Mouse (Mus musculus) macrophage (primary cell): Measurements from ENCODE around the gene Polh. TPM values are rescaled to one million over a fixed set of nuclear protein-coding genes. Genes with fewer than 3 reads are reported as not detected.

Experiments used
- H3K27ac ChIP-seq: fragments of 350-480 bp; formaldehyde crosslinking; 2 replicates; pipeline ENCODE4 v1.9.0; 2021
- H3K36me3 ChIP-seq: fragments of 350-480 bp; formaldehyde crosslinking; 2 replicates; pipeline ENCODE4 v1.9.0; 2021; ENCODE audit errors: inconsistent target
- H3K4me3 ChIP-seq: fragments of 350-480 bp; formaldehyde crosslinking; 2 replicates; pipeline ENCODE4 v1.9.0; 2021; ENCODE audit errors: inconsistent target
- H3K79me2 ChIP-seq: fragments of 350-480 bp; formaldehyde crosslinking; 2 replicates; pipeline ENCODE4 v1.9.0; 2021; ENCODE audit errors: inconsistent target
- WGBS: methylation state at CpG from one replicate; pipeline ENCODE4 v1.1.7; 2026; ENCODE audit warnings: inconsistent platforms; ENCODE audit not compliant: missing documents; 5-methylcytosine and 5-hydroxymethylcytosine counted together
- polyA plus RNA-seq: library from polyadenylated mRNA; stranded (reverse); fragments of 250-400 nt; gene quantifications from 3 replicates; pipeline ENCODE4 v1.2.4, GENCODE M21; 2018; ENCODE audit warnings: inconsistent platforms

Gene Polh
- polyA plus RNA-seq, 1 experiment from 2014 or later: 5.2 TPM

GRCm38 (mm10) chr17:46132862-46133261 lies 69.6 kb downstream of the Polh start:
- no peaks in the 10 kb centered on the region for H3K79me2 ChIP-seq
- 95% methylated on average over 8 of the region's 8 CpGs for WGBS
- H3K36me3 ChIP-seq: peaks cover 20% of the 10 kb centered on the region; the same call in 1 of the 2 replicates
- no peak overlapping the region for H3K27ac ChIP-seq
- H3K4me3 ChIP-seq: no peak overlapping the region

GRCm38 (mm10) chr17:46132058-46132718 lies 70.3 kb downstream of the Polh start:
- H3K36me3 ChIP-seq: peaks cover 26% of the 10 kb centered on the region; the same call in 1 of the 2 replicates
- H3K27ac ChIP-seq: no peak overlapping the region
- no peaks in the 10 kb centered on the region for H3K79me2 ChIP-seq
- 40% methylated on average over 12 of the region's 12 CpGs for WGBS
- H3K4me3 ChIP-seq: no peak overlapping the region

DNA sequence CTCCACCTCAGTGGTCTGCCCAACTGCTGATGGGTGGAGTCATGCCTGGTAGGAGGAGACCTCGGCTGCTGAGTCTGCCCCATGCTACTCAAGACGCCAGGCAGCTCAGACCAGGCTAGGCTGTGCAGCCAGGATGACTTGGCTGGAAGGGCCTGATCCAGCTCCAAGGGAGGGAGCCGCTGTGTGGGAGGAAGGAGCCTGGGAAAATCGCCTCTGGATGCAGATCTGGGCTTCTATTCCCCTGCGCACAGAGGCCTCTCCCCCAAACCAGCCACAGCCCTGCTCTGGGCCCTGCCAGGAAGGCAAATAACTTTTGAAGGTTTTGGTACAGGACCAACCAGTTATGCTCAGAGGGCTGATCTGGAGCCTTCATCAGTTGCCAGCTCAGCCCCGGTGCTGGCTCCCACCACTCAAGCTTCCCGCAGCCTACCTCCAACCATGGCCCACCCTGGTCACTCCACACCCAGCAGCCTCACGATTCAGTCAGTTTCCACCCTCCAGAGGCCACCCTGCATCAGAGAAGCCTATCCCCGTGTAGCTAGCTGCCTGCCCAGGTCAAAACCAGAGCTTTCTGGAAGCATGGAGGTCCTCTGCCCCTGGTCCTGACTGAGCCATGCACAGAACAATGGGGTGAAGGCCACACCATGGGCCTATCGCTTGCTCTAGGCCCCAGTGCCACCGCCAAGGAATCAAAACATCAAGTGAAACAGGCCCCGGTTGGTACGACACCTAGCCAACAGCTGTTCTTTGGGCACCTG lies 72.5 kb downstream of the Polh start:
- Histone ChIP-seq H3K79me2 (no peaks in the 10 kb centered on the region), H3K4me3 (no peak overlapping the region), H3K27ac (no peak overlapping the region), H3K36me3 (peaks cover 49% of the 10 kb centered on the region; the same call in 1 of the 2 replicates)
- 93% methylated on average over 13 of the region's 13 CpGs for WGBS

GRCm38 (mm10) chr17:46127814-46128493 lies 74.5 kb downstream of the Polh start:
- no peak overlapping the region for H3K27ac ChIP-seq
- H3K79me2 ChIP-seq: no peaks in the 10 kb centered on the region
- no peak overlapping the region for H3K4me3 ChIP-seq
- H3K36me3 ChIP-seq: peaks cover 69% of the 10 kb centered on the region
- WGBS: 97% methylated on average over 6 of the region's 6 CpGs

DNA sequence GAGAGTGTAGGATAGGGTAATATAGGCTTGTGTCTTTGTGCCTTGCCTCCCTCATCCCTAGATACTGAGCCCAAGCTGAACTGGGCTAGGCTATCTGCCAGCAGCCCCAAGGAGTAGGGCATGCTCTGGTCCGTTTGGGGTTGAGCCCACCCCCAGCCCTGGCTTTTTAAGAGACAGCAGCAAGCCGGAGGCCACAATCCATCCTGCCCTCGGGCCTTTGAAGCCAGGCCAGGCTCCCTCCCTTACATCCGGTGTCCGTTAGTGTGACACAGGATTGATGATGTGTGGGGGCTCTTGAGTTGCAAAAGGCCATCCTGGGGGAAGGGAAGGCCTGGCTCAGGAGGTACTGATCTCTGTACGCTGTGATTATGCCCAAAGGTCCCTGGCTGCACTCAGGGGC lies 75.8 kb downstream of the Polh start:
- Histone ChIP-seq H3K79me2 (no peaks in the 10 kb centered on the region), H3K27ac (no peak overlapping the region), H3K4me3 (no peak overlapping the region), H3K36me3 (peaks cover 75% of the 10 kb centered on the region)
- WGBS: 92% methylated on average over 6 of the region's 6 CpGs

DNA sequence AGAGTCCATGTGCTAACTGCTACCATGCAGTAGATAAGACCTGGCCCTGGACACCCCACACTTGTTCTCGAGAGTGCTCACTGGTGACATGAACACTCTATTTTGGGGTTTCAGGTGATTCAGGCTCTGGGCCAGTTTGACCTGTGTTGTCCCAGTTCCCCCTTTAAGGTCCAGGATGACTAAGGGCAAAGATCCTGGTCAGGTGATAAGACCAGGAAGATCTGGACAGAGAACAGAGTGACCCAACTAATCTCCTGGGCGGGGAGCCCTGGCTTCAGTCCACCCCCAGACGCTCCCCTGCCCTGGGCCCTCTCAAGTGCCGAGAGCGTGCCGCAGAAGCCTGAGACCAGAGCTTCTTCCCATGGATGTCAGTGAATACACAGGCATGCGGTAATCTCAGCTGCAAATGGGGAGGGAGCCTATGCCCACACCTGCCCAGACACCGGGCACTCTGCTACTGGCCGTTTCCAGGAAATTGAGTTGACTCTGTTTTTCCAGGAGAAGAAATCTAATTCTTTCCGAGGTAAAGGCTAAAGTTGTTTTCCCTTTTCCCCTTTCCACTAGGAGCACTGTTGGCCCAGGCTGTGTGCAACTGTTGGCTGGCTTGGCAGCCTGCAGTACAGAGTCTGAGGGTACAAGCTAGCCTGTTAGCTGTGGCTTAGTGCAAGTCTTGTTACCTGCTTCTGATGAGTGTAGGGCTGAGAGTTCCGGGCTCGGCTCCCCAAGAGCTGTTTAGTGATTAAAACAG lies 78.3 kb downstream of the Polh start:
- 96% methylated on average over 12 of the region's 12 CpGs for WGBS
- no peak overlapping the region for H3K27ac ChIP-seq
- H3K36me3 ChIP-seq: peaks cover 81% of the 10 kb centered on the region
- no peak overlapping the region for H3K4me3 ChIP-seq
- H3K79me2 ChIP-seq: no peaks in the 10 kb centered on the region

DNA sequence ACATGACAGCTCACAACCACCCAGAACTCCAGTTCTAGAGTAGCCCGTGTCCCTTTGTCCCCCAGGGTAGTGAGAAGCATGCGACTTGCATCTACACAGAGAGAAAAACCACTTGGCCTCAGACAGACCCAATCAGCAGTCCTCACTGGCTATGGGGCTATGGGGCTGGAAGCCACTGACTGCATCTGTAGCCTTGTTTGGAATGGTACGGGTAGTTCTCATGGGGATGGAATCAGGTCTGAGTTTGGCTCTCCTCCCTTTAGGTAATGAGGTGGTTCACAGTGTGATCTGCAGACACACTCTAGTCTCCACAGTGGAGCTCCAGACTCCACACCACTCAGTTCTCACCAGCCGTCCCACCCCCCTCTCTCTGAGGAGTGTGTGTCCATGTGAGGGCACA lies 79.2 kb downstream of the Polh start:
- Histone ChIP-seq H3K79me2 (no peaks in the 10 kb centered on the region), H3K36me3 (peaks cover 81% of the 10 kb centered on the region), H3K27ac (no peak overlapping the region), H3K4me3 (no peak overlapping the region)
- WGBS: 98% methylated on average over 4 of the region's 4 CpGs

DNA sequence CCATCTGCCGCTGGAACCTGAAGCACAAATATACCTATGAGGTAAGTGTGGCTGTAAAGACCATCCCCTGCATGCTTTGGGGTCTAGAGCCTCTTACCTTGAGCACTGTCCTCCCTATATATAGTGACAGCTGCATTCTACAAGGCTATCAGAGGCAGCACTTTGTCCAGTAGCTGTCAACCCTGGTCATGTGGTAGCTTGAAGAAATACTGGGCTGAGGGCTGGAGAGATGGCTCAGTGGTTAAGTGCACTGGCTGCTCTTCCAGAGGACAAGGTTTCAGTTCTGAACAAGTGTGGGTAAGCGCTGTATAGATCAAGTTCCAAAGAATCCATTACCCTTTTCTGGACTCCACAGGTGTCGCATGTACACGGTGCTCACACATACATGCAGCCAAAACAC lies 79.7 kb downstream of the Polh start:
- WGBS: 90% methylated on average over 4 of the region's 4 CpGs
- H3K36me3 ChIP-seq: peaks cover 81% of the 10 kb centered on the region
- no peaks in the 10 kb centered on the region for H3K79me2 ChIP-seq

More for the DNA sequence above, 79.7 kb downstream of the Polh start:
- H3K4me3 ChIP-seq: no peak overlapping the region
- no peak overlapping the region for H3K27ac ChIP-seq

Other genes with a start within 250 kb of the Polh start
- 22.8 to 80.7 TPM (median 68.8 TPM) in 3 replicates for gene Vegfa, start 170.3 kb downstream of the Polh start, polyA plus RNA-seq
- 44.6 to 65.2 TPM (median 53.4 TPM) in 3 replicates for gene Mrps18a, start 91.7 kb downstream of the Polh start, polyA plus RNA-seq
- gene Rsph9, start 58.4 kb downstream of the Polh start, polyA plus RNA-seq: 0.99 to 5.6 TPM (median 1.8 TPM) in 3 replicates
- gene Mad2l1bp, start 49.1 kb downstream of the Polh start, polyA plus RNA-seq: 8.1 to 18.8 TPM (median 17.6 TPM) in 3 replicates
- 28.2 to 71.1 TPM (median 37.1 TPM) in 3 replicates for gene Gtpbp2, start 41.6 kb downstream of the Polh start, polyA plus RNA-seq
- 15.0 to 22.0 TPM (median 16.0 TPM) in 3 replicates for gene Xpo5, start 137 bp upstream of the Polh start, polyA plus RNA-seq
- gene Polr1c, start 45.4 kb upstream of the Polh start, polyA plus RNA-seq: 17.2 to 29.5 TPM (median 28.2 TPM) in 3 replicates
- 26.4 to 65.4 TPM (median 42.0 TPM) in 3 replicates for gene Yipf3, start 45.4 kb upstream of the Polh start, polyA plus RNA-seq
- gene Lrrc73, start 50.9 kb upstream of the Polh start, polyA plus RNA-seq: 0.20 to 0.32 TPM in 2 of 3 replicates, not detected in the other
- gene Tjap1, start 80.4 kb upstream of the Polh start, polyA plus RNA-seq: 9.7 to 12.8 TPM (median 12.5 TPM) in 3 replicates
- not detected in 3 replicates for gene Dlk2, start 94.8 kb upstream of the Polh start, polyA plus RNA-seq
- 1.8 to 3.9 TPM (median 2.4 TPM) in 3 replicates for gene Abcc10, start 125.7 kb upstream of the Polh start, polyA plus RNA-seq
- gene Zfp318, start 181.1 kb upstream of the Polh start, polyA plus RNA-seq: 6.7 to 12.9 TPM (median 11.8 TPM) in 3 replicates
- gene Crip3, start 226.3 kb upstream of the Polh start, polyA plus RNA-seq: not detected in 3 replicates
- gene Slc22a7, start 235.8 kb upstream of the Polh start, polyA plus RNA-seq: not detected in 3 replicates